Mouse (Mus musculus): ENCODE data around the gene 4930503B20Rik. TPM values are rescaled to one million over a fixed set of nuclear protein-coding genes. Genes with fewer than 3 reads are reported as not detected.

4930503B20Rik gene
- polyA plus RNA-seq, 1 experiment: not detected

- Histone ChIP-seq H3K4me3 (ENCODE audit: extremely low read depth, insufficient read depth, insufficient read length) (no peak overlapping the region), H3K4me1 (ENCODE audit: control insufficient read depth, insufficient read depth, insufficient read length) (peaks cover 2% of the 10 kb centered on the region; the same call in 1 of the 2 replicates), H3K27me3 (ENCODE audit: control insufficient read depth, insufficient read depth, low read length) (no peaks in the 10 kb centered on the region), H3K27ac (ENCODE audit: insufficient read depth, low read length) (no peak overlapping the region), H3K36me3 (ENCODE audit: control insufficient read depth, insufficient read depth, low read length) (no peaks in the 10 kb centered on the region)
- 81% methylated on average over 5 of the region's 5 CpGs for WGBS
- no peak for DNase-seq (ENCODE audit: low read depth in 1 of 2, low spot score in 2 of 2)
- TF ChIP-seq CTCF (IDR thresholded peaks at IDR 0.05; ENCODE audit: extremely low read depth, insufficient read depth, insufficient read length, insufficient replicate concordance) (no peak), POLR2A (IDR thresholded peaks at IDR 0.05; ENCODE audit: low read depth, low read length) (no peak)
These were observed 6.3 kb upstream of the 4930503B20Rik start for GRCm38 (mm10) chr3:146657433-146657832.

- Histone ChIP-seq H3K4me1 (ENCODE audit: control insufficient read depth, insufficient read depth, insufficient read length) (peaks cover 2% of the 10 kb centered on the region; the same call in 1 of the 2 replicates), H3K27me3 (ENCODE audit: control insufficient read depth, insufficient read depth, low read length) (no peaks in the 10 kb centered on the region), H3K36me3 (ENCODE audit: control insufficient read depth, insufficient read depth, low read length) (no peaks in the 10 kb centered on the region), H3K27ac (ENCODE audit: insufficient read depth, low read length) (0 out of 2 replicates have a peak overlapping the region, but pooled peaks have one; percentile 43), H3K4me3 (ENCODE audit: extremely low read depth, insufficient read depth, insufficient read length) (no peak overlapping the region)
- TF ChIP-seq POLR2A (IDR thresholded peaks at IDR 0.05; ENCODE audit: low read depth, low read length) (no peak), CTCF (IDR thresholded peaks at IDR 0.05; ENCODE audit: extremely low read depth, insufficient read depth, insufficient read length, insufficient replicate concordance) (no peak)
- DNase-seq (ENCODE audit: low read depth in 1 of 2, low spot score in 2 of 2): no peak
- 29% methylated on average over 2 of the region's 2 CpGs for WGBS
These were observed 4.0 kb upstream of the 4930503B20Rik start for GRCm38 (mm10) chr3:146655111-146655577.

- Histone ChIP-seq H3K4me3 (ENCODE audit: extremely low read depth, insufficient read depth, insufficient read length) (no peak overlapping the region), H3K36me3 (ENCODE audit: control insufficient read depth, insufficient read depth, low read length) (no peaks in the 10 kb centered on the region), H3K27ac (ENCODE audit: insufficient read depth, low read length) (no peak overlapping the region), H3K27me3 (ENCODE audit: control insufficient read depth, insufficient read depth, low read length) (no peaks in the 10 kb centered on the region), H3K4me1 (ENCODE audit: control insufficient read depth, insufficient read depth, insufficient read length) (peaks cover 2% of the 10 kb centered on the region; the same call in 1 of the 2 replicates)
- TF ChIP-seq POLR2A (IDR thresholded peaks at IDR 0.05; ENCODE audit: low read depth, low read length) (no peak), CTCF (IDR thresholded peaks at IDR 0.05; ENCODE audit: extremely low read depth, insufficient read depth, insufficient read length, insufficient replicate concordance) (no peak)
- no peak for DNase-seq (ENCODE audit: low read depth in 1 of 2, low spot score in 2 of 2)
- WGBS: 42% methylated on average over 6 of the region's 6 CpGs
These were observed 2.6 kb upstream of the 4930503B20Rik start for GRCm38 (mm10) chr3:146653692-146654091.

- no peaks in the 10 kb centered on the region for H3K27me3 ChIP-seq (ENCODE audit: control insufficient read depth, insufficient read depth, low read length)
- H3K27ac ChIP-seq (ENCODE audit: insufficient read depth, low read length): no peak overlapping the region
- DNase-seq (ENCODE audit: low read depth in 1 of 2, low spot score in 2 of 2): no peak
- no peaks in the 10 kb centered on the region for H3K36me3 ChIP-seq (ENCODE audit: control insufficient read depth, insufficient read depth, low read length)
- peaks cover 2% of the 10 kb centered on the region; the same call in 1 of the 2 replicates for H3K4me1 ChIP-seq (ENCODE audit: control insufficient read depth, insufficient read depth, insufficient read length)
- no peak for TF ChIP-seq POLR2A (IDR thresholded peaks at IDR 0.05; ENCODE audit: low read depth, low read length)
- TF ChIP-seq CTCF (IDR thresholded peaks at IDR 0.05; ENCODE audit: extremely low read depth, insufficient read depth, insufficient read length, insufficient replicate concordance): no peak
- no peak overlapping the region for H3K4me3 ChIP-seq (ENCODE audit: extremely low read depth, insufficient read depth, insufficient read length)
- WGBS: 90% methylated on average over 5 of the region's 5 CpGs
These were observed 1.3 kb upstream of the 4930503B20Rik start for GRCm38 (mm10) chr3:146652431-146652830.

GRCm38 (mm10) chr3:146650716-146651115 is 401 bp downstream of the 4930503B20Rik start:
- Histone ChIP-seq H3K4me3 (ENCODE audit: extremely low read depth, insufficient read depth, insufficient read length) (no peak overlapping the region), H3K4me1 (ENCODE audit: control insufficient read depth, insufficient read depth, insufficient read length) (peaks cover 2% of the 10 kb centered on the region; the same call in 1 of the 2 replicates), H3K27ac (ENCODE audit: insufficient read depth, low read length) (no peak overlapping the region), H3K27me3 (ENCODE audit: control insufficient read depth, insufficient read depth, low read length) (no peaks in the 10 kb centered on the region), H3K36me3 (ENCODE audit: control insufficient read depth, insufficient read depth, low read length) (no peaks in the 10 kb centered on the region)
- 96% methylated on average over 10 of the region's 10 CpGs for WGBS
- DNase-seq (ENCODE audit: low read depth in 1 of 2, low spot score in 2 of 2): no peak
- TF ChIP-seq CTCF (IDR thresholded peaks at IDR 0.05; ENCODE audit: extremely low read depth, insufficient read depth, insufficient read length, insufficient replicate concordance) (no peak), POLR2A (IDR thresholded peaks at IDR 0.05; ENCODE audit: low read depth, low read length) (no peak)

- TF ChIP-seq CTCF (IDR thresholded peaks at IDR 0.05; ENCODE audit: extremely low read depth, insufficient read depth, insufficient read length, insufficient replicate concordance): no peak
- no peak for TF ChIP-seq POLR2A (IDR thresholded peaks at IDR 0.05; ENCODE audit: low read depth, low read length)
These were observed 1.7 kb downstream of the 4930503B20Rik start for GRCm38 (mm10) chr3:146649311-146649894.

GRCm38 (mm10) chr3:146641818-146642427 is 9.2 kb downstream of the 4930503B20Rik start:
- no peak overlapping the region for H3K27ac ChIP-seq (ENCODE audit: insufficient read depth, low read length)
- H3K36me3 ChIP-seq (ENCODE audit: control insufficient read depth, insufficient read depth, low read length): no peaks in the 10 kb centered on the region
- TF ChIP-seq POLR2A (IDR thresholded peaks at IDR 0.05; ENCODE audit: low read depth, low read length) (no peak), CTCF (IDR thresholded peaks at IDR 0.05; ENCODE audit: extremely low read depth, insufficient read depth, insufficient read length, insufficient replicate concordance) (no peak)
- WGBS: 57% methylated on average over 4 of the region's 4 CpGs
- H3K4me3 ChIP-seq (ENCODE audit: extremely low read depth, insufficient read depth, insufficient read length): no peak overlapping the region
- DNase-seq (ENCODE audit: low read depth in 1 of 2, low spot score in 2 of 2): no peak
- H3K27me3 ChIP-seq (ENCODE audit: control insufficient read depth, insufficient read depth, low read length): no peaks in the 10 kb centered on the region
- no peaks in the 10 kb centered on the region for H3K4me1 ChIP-seq (ENCODE audit: control insufficient read depth, insufficient read depth, insufficient read length)

More at GRCm38 (mm10) chr3:146649311-146649894, 1.7 kb downstream of the 4930503B20Rik start:
- Histone ChIP-seq H3K4me3 (ENCODE audit: extremely low read depth, insufficient read depth, insufficient read length) (no peak overlapping the region), H3K27me3 (ENCODE audit: control insufficient read depth, insufficient read depth, low read length) (no peaks in the 10 kb centered on the region), H3K4me1 (ENCODE audit: control insufficient read depth, insufficient read depth, insufficient read length) (no peaks in the 10 kb centered on the region), H3K27ac (ENCODE audit: insufficient read depth, low read length) (no peak overlapping the region), H3K36me3 (ENCODE audit: control insufficient read depth, insufficient read depth, low read length) (no peaks in the 10 kb centered on the region)
- 86% methylated on average over 10 of the region's 10 CpGs for WGBS
- DNase-seq (ENCODE audit: low read depth in 1 of 2, low spot score in 2 of 2): no peak

All from spleen, adult 2 months (tissue).